Mouse (Mus musculus) hindbrain, postnatal 0 days (tissue): ENCODE measurements around the gene Nck2. TPM values are rescaled to one million over a fixed set of nuclear protein-coding genes. Genes with fewer than 3 reads are reported as not detected.
A peak's percentile ranks its signal among the peaks of the same experiment; 100 is the strongest.

Experiments
- ATAC-seq: fragments of 200-750 bp; cut with Nextera tagmentation; 2 replicates; pipeline ENCODE4 v1.8.0; 2017; ENCODE audit warnings: mild to moderate bottlenecking, moderate TSS enrichment, moderate library complexity
- DNase-seq: peaks from one replicate; pipeline ENCODE4 v3.0.0-alpha.2; 2015; ENCODE audit warnings: low spot score
- H3K27ac ChIP-seq: fragments of 300-500 bp; sonication (generic); 2 replicates; pipeline ENCODE4 v1.5.1; 2014; ENCODE audit warnings: mild to moderate bottlenecking
- H3K27me3 ChIP-seq: fragments of 300-500 bp; sonication (generic); 2 replicates; pipeline ENCODE4 v1.6.1; 2014; ENCODE audit warnings: low read length, mixed read lengths; ENCODE audit not compliant: insufficient read depth
- H3K36me3 ChIP-seq: fragments of 300-500 bp; sonication (generic); 2 replicates; pipeline ENCODE4 v1.6.1; 2014; ENCODE audit warnings: low read length, mixed read lengths; ENCODE audit not compliant: insufficient read depth
- H3K4me1 ChIP-seq: fragments of 300-500 bp; sonication (generic); 2 replicates; pipeline ENCODE4 v1.6.1; 2014; ENCODE audit warnings: antibody characterized with exemption, low read length, mixed read lengths; ENCODE audit not compliant: insufficient read depth
- H3K4me2 ChIP-seq: fragments of 300-500 bp; sonication (generic); 2 replicates; pipeline ENCODE4 v1.6.1; 2014; ENCODE audit warnings: low read depth, mild to moderate bottlenecking, low read length, moderate library complexity, mixed read lengths
- H3K4me3 ChIP-seq: fragments of 300-500 bp; sonication (generic); 2 replicates; pipeline ENCODE4 v1.5.1; 2014; ENCODE audit warnings: low read length
- H3K9ac ChIP-seq: fragments of 300-500 bp; sonication (generic); replicated peaks from 2 replicates; pipeline ENCODE4 v1.6.1; 2014; ENCODE audit warnings: mild to moderate bottlenecking, low read length, moderate library complexity, mixed read lengths
- H3K9me3 ChIP-seq: fragments of 300-500 bp; sonication (generic); 2 replicates; pipeline ENCODE4 v1.6.1; 2016; ENCODE audit warnings: low read length, mixed read lengths
- CTCF ChIP-seq: IDR thresholded peaks from 2 replicates; pipeline ENCODE4 v1.5.1; 2016; ENCODE audit warnings: antibody characterized with exemption, control low read depth, low read depth
- WGBS: fragments of 180-500 bp; shearing (Covaris S2); extraction: QIAGEN DNeasy Blood & Tissue Kit; methylation state at CpG from one replicate; pipeline ENCODE4 v1.1.7; 2014; 5-methylcytosine and 5-hydroxymethylcytosine counted together
- polyA plus RNA-seq: library from polyadenylated mRNA; unstranded; fragments of >200 nt; fragmentation: Nextera tagmentation; extraction: Ambion mirVana; gene quantifications from 2 replicates; pipeline ENCODE4 v1.2.1, GENCODE M21; 2015
- total RNA-seq: library from RNA; depleted of rRNA; stranded (reverse); fragments of >200 nt; gene quantifications from 2 replicates; pipeline ENCODE4 v1.2.3, GENCODE M21; 2014

Gene Nck2
- total and polyA plus RNA-seq, 2 experiments from 2014 or later = 32.2 to 65.1 TPM

GRCm38 (mm10) chr1:43555222-43555974, 111.0 kb downstream of the Nck2 start:
- H3K9me3 ChIP-seq = no peaks in the 10 kb centered on the region
- no peaks in the 10 kb centered on the region for H3K27me3 ChIP-seq
- DNase-seq = no peak
- no peak overlapping the region for H3K9ac ChIP-seq
- no peak overlapping the region for H3K27ac ChIP-seq
- WGBS = 58% methylated on average over 12 of the region's 12 CpGs
- no peak; the same call in 1 of the 2 replicates for ATAC-seq
- H3K4me3 ChIP-seq = no peak overlapping the region
- H3K4me2 ChIP-seq = no peak overlapping the region
- no peak for TF ChIP-seq CTCF
- no peaks in the 10 kb centered on the region for H3K36me3 ChIP-seq
- no peaks in the 10 kb centered on the region for H3K4me1 ChIP-seq

DNA sequence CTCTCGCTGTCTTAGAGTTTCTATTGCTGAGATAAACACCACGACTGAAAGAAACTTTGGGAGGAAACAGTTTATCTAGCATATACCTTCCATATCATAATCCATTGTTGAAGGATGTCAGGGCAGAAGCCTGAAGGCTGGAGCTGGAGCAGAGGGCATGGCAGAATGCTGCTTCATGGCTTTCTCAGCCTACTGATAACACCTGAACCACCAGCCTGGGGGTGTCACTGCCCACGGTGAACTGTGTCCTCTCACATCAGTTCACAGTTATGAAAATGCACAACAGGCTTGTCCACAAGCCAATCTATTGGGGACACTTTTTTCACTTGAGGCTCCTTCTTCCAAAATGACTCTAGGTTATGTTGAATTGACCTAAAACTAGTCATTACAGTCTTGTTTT, 114.0 kb downstream of the Nck2 start:
- DNase-seq = no peak
- Histone ChIP-seq H3K4me3 (no peak overlapping the region), H3K36me3 (no peaks in the 10 kb centered on the region), H3K27me3 (no peaks in the 10 kb centered on the region), H3K27ac (no peak overlapping the region), H3K4me1 (no peaks in the 10 kb centered on the region), H3K9me3 (no peaks in the 10 kb centered on the region), H3K9ac (no peak overlapping the region), H3K4me2 (no peak overlapping the region)
- no peak for ATAC-seq
- WGBS = 97% methylated on average over 3 of the region's 3 CpGs
- TF ChIP-seq CTCF = no peak

DNA sequence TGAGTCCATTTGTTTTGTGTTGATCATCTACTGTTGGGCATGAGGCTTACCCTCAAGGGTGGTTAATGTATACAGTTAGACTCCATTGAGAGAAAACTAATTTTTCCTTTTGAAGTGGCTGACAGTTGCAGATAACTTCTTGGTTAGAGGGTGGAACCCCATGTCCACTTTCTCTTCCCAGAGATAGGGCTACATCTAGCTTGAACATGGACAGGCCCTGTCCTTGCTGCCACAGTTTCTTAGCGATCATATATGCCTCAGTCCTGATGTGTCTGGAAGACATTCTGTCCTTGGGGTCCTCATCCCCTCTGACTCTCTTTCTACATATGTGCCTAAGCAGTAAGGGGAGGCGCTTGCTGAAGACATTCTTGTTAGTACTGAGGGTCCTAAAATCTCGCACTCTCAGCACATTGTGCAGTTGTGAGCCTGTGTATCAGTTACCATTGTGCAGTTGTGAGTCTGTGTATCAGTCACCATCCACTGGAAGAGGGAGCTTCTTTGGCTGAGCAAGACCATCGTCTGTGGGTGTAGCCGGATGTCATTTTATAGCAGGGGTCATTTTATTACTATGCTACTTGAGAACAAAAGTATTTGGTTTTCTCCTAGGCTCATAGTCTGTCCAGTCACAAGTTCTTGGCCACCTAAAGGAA, 114.8 kb downstream of the Nck2 start:
- H3K27ac ChIP-seq = no peak overlapping the region
- H3K4me2 ChIP-seq = no peak overlapping the region
- no peaks in the 10 kb centered on the region for H3K9me3 ChIP-seq
- no peak overlapping the region for H3K9ac ChIP-seq
- ATAC-seq = no peak
- WGBS = 97% methylated on average over 5 of the region's 5 CpGs
- H3K27me3 ChIP-seq = no peaks in the 10 kb centered on the region
- DNase-seq = no peak
- H3K36me3 ChIP-seq = no peaks in the 10 kb centered on the region
- H3K4me1 ChIP-seq = no peaks in the 10 kb centered on the region
- TF ChIP-seq CTCF = no peak
- H3K4me3 ChIP-seq = no peak overlapping the region

DNA sequence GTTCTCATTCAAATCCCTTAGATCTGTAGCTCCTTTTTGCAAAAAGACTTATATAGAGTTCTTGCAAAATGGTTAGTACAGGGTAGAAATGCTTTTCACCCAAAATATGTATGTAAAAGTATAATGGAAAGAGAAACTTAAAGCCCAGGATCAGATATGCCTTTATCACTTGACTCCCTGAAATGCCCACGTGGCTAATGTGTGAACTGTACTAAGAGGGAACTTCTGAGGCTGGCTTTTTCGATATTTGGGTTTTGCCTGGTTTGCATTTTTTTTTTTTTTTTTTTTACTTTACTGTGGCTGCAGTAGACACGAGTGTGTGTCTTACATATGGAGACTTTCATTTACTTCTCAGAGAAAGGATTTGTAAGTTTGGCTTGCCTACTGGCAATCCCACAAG, 116.7 kb downstream of the Nck2 start:
- Histone ChIP-seq H3K27me3 (no peaks in the 10 kb centered on the region), H3K4me2 (no peak overlapping the region), H3K36me3 (no peaks in the 10 kb centered on the region), H3K9ac (no peak overlapping the region), H3K27ac (no peak overlapping the region), H3K4me3 (no peak overlapping the region), H3K9me3 (no peaks in the 10 kb centered on the region), H3K4me1 (no peaks in the 10 kb centered on the region)
- WGBS = 91% methylated on average over 3 of the region's 3 CpGs
- ATAC-seq (no peak), DNase-seq (no peak)
- TF ChIP-seq CTCF = no peak

DNA sequence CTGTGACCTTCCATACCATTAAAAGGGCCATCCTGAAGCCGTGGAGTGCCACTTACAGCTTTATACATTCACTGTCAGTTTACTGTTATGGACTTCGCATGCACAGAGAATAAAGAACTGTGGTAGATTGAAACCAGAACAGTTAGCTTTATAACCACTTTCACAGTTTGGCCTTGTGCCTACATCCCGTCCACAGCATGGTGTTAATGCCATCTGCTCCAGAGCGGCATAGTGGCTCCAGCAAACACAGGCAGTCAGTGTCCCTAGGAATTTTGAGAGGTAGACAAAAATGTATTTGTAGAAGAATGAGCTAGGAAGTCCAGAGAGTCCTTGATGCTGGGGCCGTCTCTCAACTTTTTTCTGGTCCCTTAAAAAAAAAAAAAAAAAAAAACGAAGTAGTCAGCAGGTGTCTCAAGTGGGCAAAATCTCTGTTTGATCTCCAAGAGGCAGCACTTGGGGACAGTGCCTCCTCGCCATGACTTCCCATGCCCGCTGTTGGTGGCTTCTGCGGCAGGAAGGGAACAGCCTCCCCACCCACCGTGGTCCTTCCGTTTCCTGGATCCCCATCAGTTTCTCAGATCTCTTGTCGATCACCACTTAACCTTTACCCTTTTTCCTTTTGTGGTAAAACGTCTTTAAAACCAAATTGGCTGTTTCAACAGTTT, 117.8 kb downstream of the Nck2 start:
- H3K27me3 ChIP-seq = no peaks in the 10 kb centered on the region
- H3K27ac ChIP-seq = no peak overlapping the region
- H3K4me2 ChIP-seq = no peak overlapping the region
- DNase-seq = peak; percentile 52
- ATAC-seq = no peak
- no peaks in the 10 kb centered on the region for H3K36me3 ChIP-seq
- no peak overlapping the region for H3K9ac ChIP-seq
- no peaks in the 10 kb centered on the region for H3K4me1 ChIP-seq
- WGBS = 58% methylated on average over 13 of the region's 13 CpGs
- H3K4me3 ChIP-seq = no peak overlapping the region
- H3K9me3 ChIP-seq = no peaks in the 10 kb centered on the region
- no peak for TF ChIP-seq CTCF

DNA sequence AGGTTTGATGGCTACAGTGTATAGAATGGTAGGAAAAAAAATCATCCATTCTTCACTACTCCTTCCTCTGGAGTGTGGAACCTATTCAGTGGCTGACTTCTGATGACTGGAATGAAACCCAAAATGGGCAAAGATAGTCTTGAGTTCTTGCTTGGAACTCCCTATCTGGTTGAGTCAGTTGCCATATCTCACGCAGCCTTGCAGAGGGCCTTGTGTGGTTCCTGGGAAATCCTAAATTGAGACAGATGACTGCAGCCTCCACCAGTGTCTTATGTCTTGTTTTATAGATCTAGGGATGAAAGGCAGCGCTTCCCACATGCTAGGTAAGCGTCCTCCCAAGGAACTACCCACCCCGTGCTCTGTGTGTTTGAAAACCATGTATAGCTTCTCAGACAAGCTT, 120.9 kb downstream of the Nck2 start:
- ATAC-seq = no peak
- Histone ChIP-seq H3K4me3 (no peak overlapping the region), H3K27ac (no peak overlapping the region), H3K9me3 (no peaks in the 10 kb centered on the region), H3K4me1 (no peaks in the 10 kb centered on the region), H3K27me3 (no peaks in the 10 kb centered on the region), H3K36me3 (no peaks in the 10 kb centered on the region), H3K4me2 (no peak overlapping the region), H3K9ac (no peak overlapping the region)
- 98% methylated on average over 4 of the region's 4 CpGs for WGBS
- no peak for DNase-seq
- no peak for TF ChIP-seq CTCF
